Mouse (Mus musculus) heart, adult 9 months (tissue): ENCODE results near the gene Gm28551.
"Not testable (repeated sequence)": the region's sequence is repeated elsewhere in the genome, so short reads cannot be mapped to it uniquely, and the experiment has no call there.

Source experiments
- DNase-seq, 2 experiments: peaks; one replicate each; pipeline ENCODE4 v3.0.0; 2022; ENCODE audit warnings: low spot score in 2 of 2

Gm28551 gene

DNA sequence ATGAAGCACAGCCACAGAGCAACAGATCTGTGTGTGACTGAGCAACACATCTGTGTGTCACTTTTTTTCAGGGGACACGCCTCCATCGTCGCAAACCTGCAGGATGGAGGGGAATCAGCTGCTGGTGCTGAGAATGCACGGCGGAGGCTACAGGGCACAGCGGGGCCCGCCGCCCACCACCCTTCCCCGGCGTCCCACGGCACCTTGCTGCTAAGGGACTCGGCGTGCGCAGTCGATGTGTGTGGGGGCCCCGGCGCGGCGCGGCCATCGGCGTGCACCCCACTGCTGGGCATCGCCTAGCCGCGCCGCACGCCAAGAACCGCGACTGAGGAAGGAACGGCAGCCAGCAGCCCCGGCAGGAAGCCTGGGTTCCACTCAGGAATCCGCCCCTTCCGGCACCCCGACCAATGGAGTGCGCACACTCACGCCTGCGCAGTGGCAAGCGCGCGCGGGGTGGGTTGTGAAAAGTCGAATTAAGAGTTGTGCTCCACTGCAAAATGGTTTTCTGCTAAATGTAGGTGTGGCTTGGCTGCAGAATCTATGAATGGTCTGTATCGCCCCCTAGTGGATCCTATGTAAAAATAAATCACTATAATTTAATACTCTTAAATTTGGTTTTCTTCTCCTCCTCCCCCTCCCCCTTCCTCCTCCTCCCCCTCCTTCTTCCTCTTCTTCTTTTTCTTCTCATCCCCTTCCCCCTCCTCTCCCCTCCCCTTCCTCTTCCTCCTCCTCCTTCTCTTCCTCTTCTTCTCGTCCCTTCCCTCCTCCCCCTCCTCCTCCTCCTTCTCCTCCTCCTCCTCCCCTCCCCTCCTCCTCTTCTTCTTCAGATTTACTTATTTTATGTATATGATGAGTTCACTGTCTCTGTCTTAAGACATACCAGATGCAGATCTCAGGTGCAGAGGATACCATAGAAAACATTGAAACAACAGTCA is at the start of gene Gm28551, which contains the start of the genes Asdurf and Asnsd1:
Gene Gm28551 (minus strand): TSS at position 341 of the 935 bp plus-strand sequence.
Gene Asdurf (minus strand): TSS at position 293 of the 935 bp plus-strand sequence.
Gene Asnsd1 (minus strand): TSS at position 426 of the 935 bp plus-strand sequence.
- DNase-seq = peak; percentile 98

DNA sequence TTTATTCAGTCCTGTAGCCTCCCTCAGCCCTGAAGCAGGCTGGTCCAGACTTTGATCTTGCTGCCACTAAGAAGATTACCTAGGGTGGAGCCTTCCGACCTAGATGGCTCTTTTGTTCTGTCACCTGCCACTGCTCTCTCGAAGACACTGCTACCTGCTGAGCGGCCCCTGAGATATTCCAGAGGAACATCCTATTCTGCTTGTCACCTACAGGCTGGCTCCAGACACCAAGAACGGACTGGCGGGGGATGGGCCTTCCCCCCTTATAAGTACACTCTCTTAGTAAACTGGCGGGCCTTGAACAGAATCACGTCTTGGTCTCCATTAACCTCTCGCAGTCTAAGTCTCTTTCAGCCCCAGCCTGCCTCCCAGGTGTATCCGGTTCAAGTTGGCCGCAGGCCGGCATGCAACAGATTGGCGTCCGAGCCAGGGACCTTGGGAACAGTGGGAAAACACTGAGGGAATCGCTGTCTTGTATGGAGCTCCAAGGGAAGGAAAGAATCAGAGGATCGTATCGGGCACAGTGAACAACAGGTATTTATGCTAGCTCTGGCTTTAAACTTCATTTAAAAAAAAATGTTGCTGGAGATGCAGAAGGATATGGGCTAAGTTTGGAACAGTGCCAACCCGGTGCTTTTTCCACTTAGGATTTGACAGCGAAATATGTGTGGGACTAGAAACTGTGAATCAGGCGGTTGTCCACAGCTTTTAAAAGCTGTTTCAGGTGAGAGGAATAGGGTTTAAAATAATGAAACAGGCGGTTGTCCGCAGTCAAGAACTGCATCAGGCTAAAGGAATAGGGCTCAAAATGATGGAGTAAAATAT is 41.7 kb upstream of the Gm28551 start:
- peak in 1 of 2 experiments; percentile 12 for DNase-seq

DNA sequence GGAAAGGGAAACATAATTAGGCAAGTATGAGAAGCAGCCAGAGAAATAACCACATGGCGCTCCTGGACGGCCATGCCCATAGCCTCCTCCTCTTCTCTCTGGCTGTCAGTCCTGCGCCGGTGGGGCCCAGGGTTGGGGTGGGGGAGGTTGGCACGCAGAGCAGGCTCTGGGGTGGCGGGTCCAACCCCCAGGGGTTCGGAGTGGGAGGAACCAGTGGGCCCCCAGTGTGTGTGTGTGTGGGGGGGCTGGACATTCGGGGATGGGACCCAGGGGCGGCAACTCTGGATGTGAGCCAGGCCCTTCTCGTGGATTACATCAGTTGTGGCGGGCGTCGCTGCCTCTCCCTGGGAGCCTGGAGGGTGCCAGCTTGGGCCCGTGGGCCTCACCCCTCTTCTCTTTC is 36.3 kb upstream of the Gm28551 start:
- DNase-seq = no peak

DNA sequence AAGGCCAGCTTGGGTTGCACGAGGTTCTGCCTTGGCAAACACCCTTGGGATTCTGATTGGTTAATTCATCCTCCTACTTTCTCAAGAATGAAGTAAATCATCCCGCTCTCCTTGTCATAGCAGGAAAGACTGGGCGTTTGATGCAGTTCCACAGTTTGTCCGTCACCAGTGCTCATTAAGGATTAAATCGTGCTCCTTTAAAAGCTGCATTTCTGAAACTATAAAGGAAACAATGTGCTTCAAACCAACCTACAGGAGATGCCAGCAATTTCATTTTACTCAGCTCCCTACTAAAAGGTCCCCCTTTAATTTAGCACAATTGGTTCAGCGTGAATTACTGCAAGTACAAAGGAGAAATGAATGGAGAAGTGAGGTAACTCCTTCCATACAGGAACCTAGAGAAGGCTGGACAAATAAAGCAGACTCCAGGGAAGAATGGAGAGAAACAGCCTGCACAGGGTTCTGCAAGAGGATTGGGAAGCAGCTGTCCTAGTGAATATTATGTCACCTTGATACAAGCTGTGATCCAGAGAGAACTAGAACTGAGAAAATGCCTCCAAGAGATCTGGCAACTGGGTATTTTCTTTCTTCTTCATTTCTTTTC is 31.7 kb upstream of the Gm28551 start:
- DNase-seq = no peak

DNA sequence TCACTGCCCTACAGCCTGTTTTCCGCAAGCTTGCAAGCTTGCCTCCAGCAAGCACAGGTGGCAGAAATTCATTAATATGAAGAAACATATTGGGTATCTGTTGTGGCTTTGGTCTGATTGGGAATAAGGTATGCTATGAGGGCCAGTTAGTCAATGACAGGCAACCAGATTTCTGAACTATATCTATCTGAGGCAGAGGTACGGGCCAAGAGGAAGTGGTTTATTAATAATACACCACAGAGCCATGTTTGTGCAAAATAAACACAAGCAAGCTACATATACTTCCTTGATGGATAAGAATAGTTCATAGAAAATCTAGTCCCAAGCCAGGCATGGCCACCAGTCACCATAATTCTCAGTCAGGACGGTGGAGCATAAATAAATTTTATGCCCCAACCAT is 25.3 kb upstream of the Gm28551 start:
- no peak for DNase-seq

DNA sequence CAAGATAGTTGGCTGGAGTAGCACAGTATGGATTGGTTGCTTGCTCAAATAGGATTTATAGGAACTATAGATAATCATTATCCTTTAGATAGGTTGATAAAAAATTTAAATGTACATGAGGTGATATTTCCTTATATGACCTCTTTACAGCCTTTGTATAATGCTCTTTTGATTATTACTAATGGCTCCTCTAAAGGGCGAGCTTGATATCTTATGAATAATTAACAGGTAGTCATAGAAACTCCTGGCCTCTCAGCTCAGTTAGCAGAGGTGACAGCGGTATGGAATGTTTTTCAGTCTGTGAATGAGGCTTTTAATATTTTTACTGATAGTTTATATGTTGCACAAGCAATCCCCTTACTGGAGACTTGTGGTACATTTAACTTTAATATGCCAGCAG is 23.5 kb upstream of the Gm28551 start:
- DNase-seq = not testable (repeated sequence)

DNA sequence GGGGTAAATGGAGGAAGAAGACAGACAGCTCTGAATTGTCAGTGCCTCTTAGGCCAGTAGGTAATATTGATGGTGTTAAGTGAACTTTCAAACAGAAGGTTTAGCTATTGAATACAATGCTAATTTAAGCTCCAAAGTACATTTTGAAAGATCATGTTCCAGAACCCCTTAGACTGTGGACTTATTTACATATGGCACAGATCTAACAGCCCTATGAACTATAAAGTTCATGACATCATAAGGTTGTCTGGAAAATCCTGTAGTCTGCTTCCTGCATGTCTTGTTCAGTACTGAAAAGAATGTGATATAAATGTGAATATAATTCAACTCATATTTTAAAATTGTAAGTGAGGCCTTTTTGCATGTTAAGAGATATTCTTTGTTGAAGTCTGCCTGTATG is 6.5 kb upstream of the Gm28551 start:
- DNase-seq = no peak

DNA sequence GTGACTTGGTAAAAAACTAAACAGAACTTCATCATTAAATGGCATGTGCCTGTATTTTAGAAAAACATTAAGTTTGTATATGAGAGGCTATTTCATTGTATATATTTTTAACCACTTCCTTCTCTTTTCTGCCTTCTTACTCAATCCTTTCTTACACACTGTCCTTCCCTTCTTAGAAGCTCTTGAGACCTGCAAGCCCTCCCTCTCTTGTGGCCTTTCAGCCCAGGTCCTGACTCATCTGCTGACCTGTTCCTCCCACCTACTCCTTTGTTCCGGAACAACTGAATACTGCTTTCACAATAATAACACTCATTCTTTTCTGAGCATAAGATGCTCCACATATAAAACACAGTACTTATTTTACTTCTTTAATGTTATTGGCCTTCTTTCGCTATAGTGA is 11.4 kb downstream of the Gm28551 start:
- DNase-seq = no peak

DNA sequence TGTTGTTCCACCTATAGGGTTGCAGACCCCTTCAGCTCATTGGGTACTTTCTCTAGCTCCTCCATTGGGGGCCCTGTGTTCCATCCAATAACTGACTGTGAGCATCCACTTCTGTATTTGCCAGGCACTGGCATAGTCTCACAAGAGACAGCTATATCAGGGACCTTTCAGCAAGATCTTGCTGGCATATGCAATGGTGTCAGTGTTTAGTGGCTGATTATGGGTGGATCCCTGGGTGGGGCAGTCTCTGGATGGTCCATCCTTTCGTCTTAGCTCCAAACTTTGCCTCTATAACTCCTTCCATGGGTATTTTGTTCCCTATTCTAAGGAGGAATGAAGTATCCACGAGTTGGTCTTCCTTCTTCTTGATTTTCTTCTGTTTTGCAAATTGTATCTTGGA is 15.1 kb downstream of the Gm28551 start:
- DNase-seq = not testable (repeated sequence)

DNA sequence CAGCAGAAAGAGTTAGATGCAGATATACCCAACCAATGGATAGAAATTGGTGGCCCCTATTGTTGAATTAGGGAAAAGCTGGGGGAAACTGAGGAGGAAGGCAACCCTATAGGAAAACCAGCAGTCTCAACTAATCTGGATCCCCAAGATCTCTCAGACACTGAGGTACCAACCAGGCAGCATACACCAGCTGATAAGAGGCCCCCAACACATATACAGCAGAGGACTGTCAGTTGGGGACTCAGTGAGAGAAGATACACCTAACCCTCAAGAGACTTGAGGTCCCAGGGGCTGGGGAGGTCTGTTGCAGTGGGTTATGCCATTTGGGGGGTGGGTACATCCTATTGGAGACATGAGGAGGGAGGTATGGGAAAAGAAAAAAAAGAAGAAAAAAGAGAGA is 17.0 kb downstream of the Gm28551 start:
- no peak for DNase-seq

DNA sequence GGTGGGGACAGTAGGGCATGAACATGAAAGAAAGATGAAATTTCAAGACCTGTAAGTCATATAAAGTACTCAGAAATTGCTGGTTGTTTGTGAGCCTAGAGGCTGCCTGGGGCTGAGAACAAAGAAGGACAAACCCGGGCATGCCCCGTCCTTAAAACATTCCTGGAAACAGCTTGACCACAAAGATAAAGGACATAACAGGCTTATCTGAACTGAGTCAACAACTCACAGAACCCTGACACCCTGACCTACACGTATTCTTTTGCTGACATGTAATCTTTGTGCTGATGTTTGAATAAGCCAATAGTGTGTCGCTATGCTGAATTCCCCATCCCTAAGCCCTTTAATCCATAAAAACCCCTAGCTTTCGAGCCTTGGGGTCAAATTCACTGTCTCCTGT is 18.9 kb downstream of the Gm28551 start:
- not testable (repeated sequence) for DNase-seq

DNA sequence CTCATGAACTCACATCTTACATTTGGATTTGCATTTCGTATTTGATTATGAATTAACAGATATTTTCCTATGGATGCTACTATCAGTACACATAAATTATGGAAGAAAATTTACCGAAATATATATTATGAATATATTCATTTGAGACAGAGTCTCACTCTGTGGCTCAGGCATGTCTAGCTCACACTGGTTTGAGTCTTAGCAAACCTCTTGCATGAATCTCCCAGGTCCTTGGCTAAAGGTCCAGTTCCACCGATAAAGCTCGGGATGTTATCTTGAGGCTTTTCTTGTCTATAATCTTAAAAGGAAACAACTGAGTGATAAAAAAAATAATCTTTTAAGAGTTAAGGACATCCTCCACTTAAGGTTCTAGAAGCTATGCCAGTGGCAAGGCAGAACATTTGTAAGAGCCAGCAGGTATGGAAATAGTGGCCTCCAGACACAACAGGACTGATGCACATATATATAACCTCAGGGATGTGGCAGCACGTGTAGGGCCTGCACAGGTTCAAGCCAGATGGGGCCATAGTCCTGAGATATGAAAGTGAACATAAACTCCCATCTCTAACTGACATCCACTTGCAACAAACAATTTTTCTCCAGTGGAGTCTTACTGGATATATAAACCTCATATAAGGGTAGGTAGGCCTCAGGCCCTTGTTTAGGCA is 27.5 kb downstream of the Gm28551 start:
- DNase-seq = no peak

DNA sequence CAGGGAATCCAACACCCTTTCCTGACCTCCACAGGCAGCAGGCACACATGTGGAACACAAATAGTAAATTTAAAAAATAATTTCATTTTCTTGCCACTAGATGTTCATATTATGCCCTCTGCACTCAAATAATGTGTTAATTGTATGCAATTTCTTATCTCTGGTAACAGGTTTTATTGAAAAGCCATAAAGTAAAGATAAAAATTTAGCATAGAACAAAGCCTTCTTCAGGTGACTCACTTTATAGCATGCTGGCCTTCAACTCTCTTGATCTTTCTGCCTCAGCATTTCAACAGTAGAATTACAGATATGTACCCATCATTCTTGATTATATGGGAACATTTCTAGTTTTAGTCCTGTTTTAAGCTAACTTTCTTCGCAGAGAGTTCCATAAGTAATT is 28.2 kb downstream of the Gm28551 start:
- no peak for DNase-seq

DNA sequence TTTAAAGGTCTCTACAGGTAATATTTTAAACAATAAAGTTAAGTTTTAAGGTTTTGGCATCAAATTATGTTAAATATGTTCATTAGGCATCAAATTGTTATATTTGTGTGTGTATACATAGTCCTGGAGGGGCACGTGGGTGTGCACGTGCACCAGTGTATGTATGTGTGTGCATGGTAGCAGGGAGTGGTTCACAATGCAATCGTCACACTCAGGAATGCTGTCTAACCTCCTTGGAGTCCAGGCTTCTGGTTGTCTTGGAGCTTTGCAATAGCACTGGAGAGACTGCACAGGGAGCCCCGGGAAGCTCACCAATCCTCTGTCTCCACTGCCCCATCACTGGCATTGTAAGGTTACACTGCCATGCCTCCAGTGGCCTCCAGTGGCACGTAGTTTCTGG is 29.2 kb downstream of the Gm28551 start:
- no peak for DNase-seq

DNA sequence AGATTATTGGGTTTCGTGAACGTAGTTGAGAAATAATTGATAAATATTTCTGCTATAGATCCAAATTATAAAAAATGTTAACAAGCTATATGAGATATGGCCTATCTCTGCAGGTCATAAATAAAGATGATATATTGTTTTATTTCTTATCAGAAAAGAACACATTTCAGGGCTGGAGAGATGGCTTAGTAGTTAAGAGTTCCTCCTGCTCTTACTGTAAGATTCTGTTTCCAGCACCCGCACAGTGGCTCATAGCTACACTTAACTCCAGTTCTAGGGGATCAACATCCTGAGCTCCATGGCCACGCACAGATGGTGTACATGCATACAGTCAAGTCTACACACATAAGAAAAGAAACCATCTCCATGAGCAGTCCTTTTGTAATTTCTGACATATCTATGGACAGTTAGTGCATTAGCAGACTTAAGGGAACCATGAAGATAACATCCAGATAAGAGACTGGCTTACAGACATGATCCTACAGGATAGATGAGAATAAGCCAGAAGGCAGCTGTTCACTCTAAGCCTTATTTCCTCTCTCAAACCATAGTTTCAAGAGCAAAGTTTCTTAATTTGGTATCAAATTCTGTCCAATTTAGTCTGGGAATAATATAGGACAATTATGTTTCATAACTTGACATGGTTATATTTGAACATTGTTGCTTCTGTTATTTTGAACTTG is 30.7 kb downstream of the Gm28551 start:
- DNase-seq = no peak

DNA sequence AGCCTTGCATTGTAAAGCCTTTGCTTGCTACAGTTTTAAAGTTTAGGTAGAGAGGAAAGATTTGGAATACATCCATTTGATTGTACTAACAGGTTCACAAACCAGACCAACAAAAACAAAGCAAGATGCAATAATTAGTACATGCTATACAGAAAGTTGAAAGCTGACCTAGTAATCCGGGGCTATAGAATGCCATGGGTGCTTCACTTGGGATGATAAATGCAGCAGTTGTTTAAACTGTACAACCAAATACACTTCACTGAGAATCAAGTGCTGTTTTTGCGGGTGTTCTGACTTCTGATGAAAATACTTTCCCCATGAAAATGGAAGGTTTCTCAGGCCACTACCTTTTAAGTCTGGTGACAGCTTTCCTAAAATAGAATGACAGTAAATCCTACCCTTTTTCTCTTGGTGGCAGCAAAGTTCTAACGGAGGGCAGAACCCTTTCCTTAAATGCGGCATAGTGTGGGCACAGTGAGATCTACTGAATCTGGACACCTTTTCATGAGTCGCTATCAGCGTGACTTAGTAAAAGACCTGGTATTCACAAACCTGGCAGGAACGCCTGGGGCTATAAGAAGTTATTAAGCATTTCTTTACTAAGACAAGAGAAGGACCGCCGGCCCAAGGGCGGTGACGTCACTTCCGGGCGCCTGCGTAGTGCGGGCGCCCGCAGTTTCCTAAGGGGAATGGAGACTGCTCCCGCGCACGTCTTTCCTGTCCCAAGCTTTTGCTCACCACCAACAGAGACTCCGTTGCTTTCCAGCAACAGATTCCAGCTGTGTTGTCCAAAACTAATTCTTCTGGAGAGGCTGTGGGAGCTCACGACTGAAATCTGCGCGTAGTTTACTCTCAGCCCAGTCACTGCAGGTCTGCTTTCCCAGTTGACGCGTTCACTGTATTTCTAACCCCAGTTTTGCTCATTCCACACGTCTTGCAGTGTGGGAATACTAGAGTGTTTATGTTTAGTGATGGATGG is 39.2 kb downstream of the Gm28551 start, which contains the start of gene Osgepl1:
Gene Osgepl1 (plus strand): TSS at position 636 of the 979 bp plus-strand sequence.
- DNase-seq = peak; percentile 78 to 87

DNA sequence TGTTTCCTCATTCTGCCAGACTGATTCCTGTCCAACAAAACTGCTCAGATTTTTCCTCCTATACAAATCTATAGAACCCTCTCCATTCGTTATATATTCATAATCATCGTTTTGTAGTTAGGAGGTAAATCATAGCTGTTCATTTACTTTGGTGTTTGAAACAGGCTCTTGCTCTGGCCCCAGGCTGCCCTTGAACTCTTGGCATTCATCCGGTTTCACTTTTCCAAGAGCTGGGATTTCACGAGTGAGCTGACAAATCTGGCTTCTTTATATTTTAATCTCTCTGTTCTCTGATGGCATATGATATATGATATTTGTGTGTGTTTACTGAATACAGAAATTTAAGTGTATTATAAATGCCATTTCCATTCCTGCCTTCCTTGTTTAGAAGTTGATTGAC is 52.0 kb downstream of the Gm28551 start:
- no peak for DNase-seq

DNA sequence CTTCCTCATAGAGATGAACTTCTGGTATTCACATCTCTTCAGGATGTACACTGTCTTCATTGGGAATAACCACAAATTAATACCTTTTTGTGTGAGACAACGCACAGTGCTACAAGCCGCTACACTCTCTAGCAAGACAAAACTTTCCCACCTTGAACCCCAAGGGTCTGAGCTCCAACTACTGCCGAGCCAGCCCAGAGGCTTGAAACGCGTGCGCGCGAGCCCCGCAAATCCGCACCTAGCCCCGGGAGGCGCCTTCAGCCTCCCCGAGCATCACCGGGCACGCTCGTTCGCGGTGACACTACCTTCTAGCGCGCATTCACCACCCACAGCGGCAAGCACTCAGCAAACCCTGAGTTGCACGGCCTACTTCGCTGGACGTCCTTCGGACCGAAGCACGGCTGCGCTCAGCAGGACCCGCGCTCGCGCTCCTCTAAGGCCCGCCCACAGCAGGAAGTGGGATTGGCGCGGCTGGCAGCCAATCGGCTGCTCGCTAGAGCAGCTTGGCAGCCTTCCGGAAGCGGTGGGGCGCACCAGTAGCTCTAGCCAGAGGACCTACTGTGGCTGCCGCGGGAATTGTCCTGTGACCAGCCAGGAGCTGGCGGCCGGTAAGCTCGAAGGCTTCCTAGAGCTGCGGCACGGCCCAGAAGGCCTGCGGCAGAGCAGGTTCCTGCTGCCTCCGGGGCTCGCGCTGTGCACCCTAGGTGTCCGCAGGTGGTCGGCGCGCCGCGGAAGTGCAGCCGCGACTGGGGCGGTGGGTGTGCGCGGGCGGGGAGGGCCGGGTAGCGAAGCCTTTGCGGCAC is 55.7 kb downstream of the Gm28551 start, which contains the start of the genes Pms1, Ormdl1 and Gm28778:
Gene Pms1 (minus strand): TSS at position 438 of the 803 bp plus-strand sequence.
Gene Ormdl1 (plus strand): TSS at position 515 of the 803 bp plus-strand sequence.
Gene Gm28778 (plus strand): TSS at position 531 of the 803 bp plus-strand sequence.
- peak; percentile 94 to 96 for DNase-seq
